Mouse (Mus musculus) C2C12 (cell line): ENCODE measurements at regions not wholly inside any gene's neighbourhood (a gene's known extent, or its start where the extent isn't known, plus 50 kb on each side); places are given as distances from the start of the nearest gene placed in this dataset.

Experiments used
- CEBPB ChIP-seq: IDR thresholded peaks from one replicate; pipeline ENCODE4 v1.6.1; 2011; ENCODE audit warnings: low read depth, mild to moderate bottlenecking, control low read depth, moderate library complexity
- CTCF ChIP-seq: IDR thresholded peaks from one replicate; pipeline ENCODE4 v1.5.1; 2011; ENCODE audit not compliant: control insufficient read depth, insufficient read depth, insufficient read length
- MAX ChIP-seq: IDR thresholded peaks from one replicate; pipeline ENCODE4 v1.6.1; 2011; ENCODE audit warnings: mild to moderate bottlenecking, control low read depth
- MYOD1 ChIP-seq: IDR thresholded peaks from one replicate; pipeline ENCODE4 v1.6.1; 2011; ENCODE audit warnings: low read depth; ENCODE audit not compliant: control insufficient read depth, insufficient read length
- MYOG ChIP-seq: IDR thresholded peaks from one replicate; pipeline ENCODE4 v1.6.1; 2011; ENCODE audit not compliant: control insufficient read depth, insufficient read length; ENCODE audit errors: extremely low read depth
- USF1 ChIP-seq: IDR thresholded peaks from one replicate; pipeline ENCODE4 v1.6.1; 2011; ENCODE audit warnings: low read depth, mild to moderate bottlenecking, control low read depth, moderate library complexity

GRCm38 (mm10) chr6:139307651-139308050 is 194.1 kb downstream of the Rergl start:
- TF ChIP-seq CTCF = no peak
- TF ChIP-seq MAX = no peak
- no peak for TF ChIP-seq MYOG
- TF ChIP-seq USF1 = no peak
- no peak for TF ChIP-seq MYOD1
- no peak for TF ChIP-seq CEBPB
